Mouse (Mus musculus): ENCODE data around the gene Pcnx2. TPM values are rescaled to one million over a fixed set of nuclear protein-coding genes. Genes with fewer than 3 reads are reported as not detected.

Pcnx2 gene
- polyA plus RNA-seq, 1 experiment from 2014 or later, result 0.41 TPM

- WGBS, result 62% methylated on average over 7 of the region's 7 CpGs
- Histone ChIP-seq H3K4me1 (ENCODE audit: control insufficient read depth, insufficient read depth, low read length) (0 out of 2 replicates have a peak, but pooled peaks cover 5% of the 10 kb centered on the region), H3K27me3 (ENCODE audit: control insufficient read depth, insufficient read depth, low read length) (no peaks in the 10 kb centered on the region), H3K9ac (ENCODE audit: low read length) (no peak overlapping the region), H3K9me3 (replicated peaks; ENCODE audit: control insufficient read depth, low read length) (no peaks in the 10 kb centered on the region), H3K27ac (ENCODE audit: low read length) (no peak overlapping the region), H3K36me3 (ENCODE audit: control insufficient read depth, insufficient read depth, low read length) (no peaks in the 10 kb centered on the region), H3K4me2 (ENCODE audit: low read depth, low read length) (no peak overlapping the region), H3K4me3 (replicated peaks; ENCODE audit: low read length) (no peak overlapping the region)
- no peak for ATAC-seq (ENCODE audit: insufficient read depth, low FRiP score)
These were observed 124.8 kb downstream of the Pcnx2 start for GRCm38 (mm10) chr8:125773281-125773803.

- Histone ChIP-seq H3K4me2 (ENCODE audit: low read depth, low read length) (no peak overlapping the region), H3K36me3 (ENCODE audit: control insufficient read depth, insufficient read depth, low read length) (no peaks in the 10 kb centered on the region), H3K9ac (ENCODE audit: low read length) (no peak overlapping the region), H3K4me1 (ENCODE audit: control insufficient read depth, insufficient read depth, low read length) (no peaks in the 10 kb centered on the region), H3K4me3 (replicated peaks; ENCODE audit: low read length) (no peak overlapping the region), H3K27ac (ENCODE audit: low read length) (no peak overlapping the region), H3K27me3 (ENCODE audit: control insufficient read depth, insufficient read depth, low read length) (no peaks in the 10 kb centered on the region), H3K9me3 (replicated peaks; ENCODE audit: control insufficient read depth, low read length) (no peaks in the 10 kb centered on the region)
- no peak for ATAC-seq (ENCODE audit: insufficient read depth, low FRiP score)
- WGBS, result 30% methylated on average over 2 of the region's 2 CpGs
These were observed 125.8 kb downstream of the Pcnx2 start for GRCm38 (mm10) chr8:125772300-125772699.

GRCm38 (mm10) chr8:125768079-125768478, 130.0 kb downstream of the Pcnx2 start:
- Histone ChIP-seq H3K36me3 (ENCODE audit: control insufficient read depth, insufficient read depth, low read length) (no peaks in the 10 kb centered on the region), H3K4me1 (ENCODE audit: control insufficient read depth, insufficient read depth, low read length) (no peaks in the 10 kb centered on the region), H3K4me2 (ENCODE audit: low read depth, low read length) (no peak overlapping the region), H3K9me3 (replicated peaks; ENCODE audit: control insufficient read depth, low read length) (no peaks in the 10 kb centered on the region), H3K9ac (ENCODE audit: low read length) (no peak overlapping the region), H3K27ac (ENCODE audit: low read length) (no peak overlapping the region), H3K27me3 (ENCODE audit: control insufficient read depth, insufficient read depth, low read length) (no peaks in the 10 kb centered on the region), H3K4me3 (replicated peaks; ENCODE audit: low read length) (no peak overlapping the region)
- 74% methylated on average over 10 of the region's 10 CpGs for WGBS
- ATAC-seq (ENCODE audit: insufficient read depth, low FRiP score), result no peak

- H3K36me3 ChIP-seq (ENCODE audit: control insufficient read depth, insufficient read depth, low read length), result no peaks in the 10 kb centered on the region
- no peaks in the 10 kb centered on the region for H3K9me3 ChIP-seq (replicated peaks; ENCODE audit: control insufficient read depth, low read length)
- H3K27me3 ChIP-seq (ENCODE audit: control insufficient read depth, insufficient read depth, low read length), result no peaks in the 10 kb centered on the region
- no peaks in the 10 kb centered on the region for H3K4me1 ChIP-seq (ENCODE audit: control insufficient read depth, insufficient read depth, low read length)
- no peak overlapping the region for H3K27ac ChIP-seq (ENCODE audit: low read length)
- no peak for ATAC-seq (ENCODE audit: insufficient read depth, low FRiP score)
- no peak overlapping the region for H3K4me3 ChIP-seq (replicated peaks; ENCODE audit: low read length)
- H3K4me2 ChIP-seq (ENCODE audit: low read depth, low read length), result no peak overlapping the region
- no peak overlapping the region for H3K9ac ChIP-seq (ENCODE audit: low read length)
- 85% methylated on average over 16 of the region's 16 CpGs for WGBS
These were observed 134.9 kb downstream of the Pcnx2 start for GRCm38 (mm10) chr8:125763066-125763786.

GRCm38 (mm10) chr8:125759022-125759421, 139.1 kb downstream of the Pcnx2 start:
- 46% methylated on average over 10 of the region's 10 CpGs for WGBS

GRCm38 (mm10) chr8:125757106-125757496, 141.0 kb downstream of the Pcnx2 start:
- peak; percentile 37; the same call in 1 of the 2 replicates for ATAC-seq (ENCODE audit: insufficient read depth, low FRiP score)
- WGBS, result 53% methylated on average over 1 of the region's 1 CpGs
- H3K27ac ChIP-seq (ENCODE audit: low read length), result no peak overlapping the region

More at GRCm38 (mm10) chr8:125759022-125759421, 139.1 kb downstream of the Pcnx2 start:
- ATAC-seq (ENCODE audit: insufficient read depth, low FRiP score), result no peak
- Histone ChIP-seq H3K27ac (ENCODE audit: low read length) (no peak overlapping the region), H3K27me3 (ENCODE audit: control insufficient read depth, insufficient read depth, low read length) (no peaks in the 10 kb centered on the region), H3K9ac (ENCODE audit: low read length) (no peak overlapping the region), H3K4me1 (ENCODE audit: control insufficient read depth, insufficient read depth, low read length) (no peaks in the 10 kb centered on the region), H3K4me2 (ENCODE audit: low read depth, low read length) (no peak overlapping the region), H3K36me3 (ENCODE audit: control insufficient read depth, insufficient read depth, low read length) (no peaks in the 10 kb centered on the region), H3K9me3 (replicated peaks; ENCODE audit: control insufficient read depth, low read length) (no peaks in the 10 kb centered on the region), H3K4me3 (replicated peaks; ENCODE audit: low read length) (no peak overlapping the region)

GRCm38 (mm10) chr8:125756391-125757105, 141.6 kb downstream of the Pcnx2 start:
- Histone ChIP-seq H3K4me2 (ENCODE audit: low read depth, low read length) (no peak overlapping the region), H3K9ac (ENCODE audit: low read length) (peak overlapping the region; percentile 15; the same call in 1 of the 2 replicates), H3K4me3 (replicated peaks; ENCODE audit: low read length) (no peak overlapping the region), H3K4me1 (ENCODE audit: control insufficient read depth, insufficient read depth, low read length) (no peaks in the 10 kb centered on the region), H3K36me3 (ENCODE audit: control insufficient read depth, insufficient read depth, low read length) (no peaks in the 10 kb centered on the region), H3K27ac (ENCODE audit: low read length) (no peak overlapping the region), H3K9me3 (replicated peaks; ENCODE audit: control insufficient read depth, low read length) (no peaks in the 10 kb centered on the region), H3K27me3 (ENCODE audit: control insufficient read depth, insufficient read depth, low read length) (no peaks in the 10 kb centered on the region)
- ATAC-seq (ENCODE audit: insufficient read depth, low FRiP score), result peak; percentile 45; the same call in 1 of the 2 replicates
- WGBS, result 42% methylated on average over 9 of the region's 9 CpGs

More at GRCm38 (mm10) chr8:125757106-125757496, 141.0 kb downstream of the Pcnx2 start:
- no peaks in the 10 kb centered on the region for H3K9me3 ChIP-seq (replicated peaks; ENCODE audit: control insufficient read depth, low read length)
- H3K27me3 ChIP-seq (ENCODE audit: control insufficient read depth, insufficient read depth, low read length), result no peaks in the 10 kb centered on the region
- no peaks in the 10 kb centered on the region for H3K4me1 ChIP-seq (ENCODE audit: control insufficient read depth, insufficient read depth, low read length)
- H3K36me3 ChIP-seq (ENCODE audit: control insufficient read depth, insufficient read depth, low read length), result no peaks in the 10 kb centered on the region
- H3K4me3 ChIP-seq (replicated peaks; ENCODE audit: low read length), result no peak overlapping the region
- H3K4me2 ChIP-seq (ENCODE audit: low read depth, low read length), result no peak overlapping the region
- no peak overlapping the region for H3K9ac ChIP-seq (ENCODE audit: low read length)

- Histone ChIP-seq H3K27me3 (ENCODE audit: control insufficient read depth, insufficient read depth, low read length) (no peaks in the 10 kb centered on the region), H3K9ac (ENCODE audit: low read length) (no peak overlapping the region), H3K4me3 (replicated peaks; ENCODE audit: low read length) (no peak overlapping the region), H3K4me2 (ENCODE audit: low read depth, low read length) (no peak overlapping the region), H3K9me3 (replicated peaks; ENCODE audit: control insufficient read depth, low read length) (no peaks in the 10 kb centered on the region), H3K4me1 (ENCODE audit: control insufficient read depth, insufficient read depth, low read length) (no peaks in the 10 kb centered on the region), H3K27ac (ENCODE audit: low read length) (no peak overlapping the region), H3K36me3 (ENCODE audit: control insufficient read depth, insufficient read depth, low read length) (no peaks in the 10 kb centered on the region)
- no peak for ATAC-seq (ENCODE audit: insufficient read depth, low FRiP score)
- WGBS, result 70% methylated on average over 8 of the region's 8 CpGs
These were observed 142.2 kb downstream of the Pcnx2 start for GRCm38 (mm10) chr8:125755896-125756295.

GRCm38 (mm10) chr8:125750846-125751245, 147.3 kb downstream of the Pcnx2 start:
- no peaks in the 10 kb centered on the region for H3K9me3 ChIP-seq (replicated peaks; ENCODE audit: control insufficient read depth, low read length)
- no peak overlapping the region for H3K27ac ChIP-seq (ENCODE audit: low read length)
- H3K4me3 ChIP-seq (replicated peaks; ENCODE audit: low read length), result no peak overlapping the region
- H3K36me3 ChIP-seq (ENCODE audit: control insufficient read depth, insufficient read depth, low read length), result no peaks in the 10 kb centered on the region
- no peaks in the 10 kb centered on the region for H3K27me3 ChIP-seq (ENCODE audit: control insufficient read depth, insufficient read depth, low read length)
- no peak overlapping the region for H3K9ac ChIP-seq (ENCODE audit: low read length)
- WGBS, result 54% methylated on average over 8 of the region's 8 CpGs
- ATAC-seq (ENCODE audit: insufficient read depth, low FRiP score), result no peak
- H3K4me1 ChIP-seq (ENCODE audit: control insufficient read depth, insufficient read depth, low read length), result no peaks in the 10 kb centered on the region
- no peak overlapping the region for H3K4me2 ChIP-seq (ENCODE audit: low read depth, low read length)
